Mouse (Mus musculus): Measurements from ENCODE around the gene Tnrc6c. TPM values are rescaled to one million over a fixed set of nuclear protein-coding genes. Genes with fewer than 3 reads are reported as not detected.

Gene Tnrc6c
- polyA plus RNA-seq, 1 experiment from 2014 or later = 32.5 TPM

GRCm38 (mm10) chr11:117768725-117769682, 114.9 kb downstream of the Tnrc6c start:
- no peak overlapping the region for H3K4me2 ChIP-seq (ENCODE audit: low read depth, low read length)
- no peak overlapping the region for H3K9ac ChIP-seq (replicated peaks; ENCODE audit: low read depth, low read length)
- H3K4me3 ChIP-seq (ENCODE audit: low read depth, low read length) = no peak overlapping the region
- H3K9me3 ChIP-seq (ENCODE audit: control insufficient read depth, low read length) = no peaks in the 10 kb centered on the region
- H3K4me1 ChIP-seq (ENCODE audit: control insufficient read depth, insufficient read depth, low read length) = 0 out of 2 replicates have a peak, but pooled peaks cover 3% of the 10 kb centered on the region
- H3K27ac ChIP-seq (ENCODE audit: low read depth, low read length) = 0 out of 2 replicates have a peak overlapping the region, but pooled peaks have one; percentile 28
- no peaks in the 10 kb centered on the region for H3K27me3 ChIP-seq (ENCODE audit: control insufficient read depth, insufficient read depth, low read length)
- ATAC-seq (ENCODE audit: low read depth) = no peak
- H3K36me3 ChIP-seq (ENCODE audit: control insufficient read depth, insufficient read depth, low read length) = peaks cover 10% of the 10 kb centered on the region; the same call in 1 of the 2 replicates
- 65% methylated on average over 20 of the region's 20 CpGs for WGBS

DNA sequence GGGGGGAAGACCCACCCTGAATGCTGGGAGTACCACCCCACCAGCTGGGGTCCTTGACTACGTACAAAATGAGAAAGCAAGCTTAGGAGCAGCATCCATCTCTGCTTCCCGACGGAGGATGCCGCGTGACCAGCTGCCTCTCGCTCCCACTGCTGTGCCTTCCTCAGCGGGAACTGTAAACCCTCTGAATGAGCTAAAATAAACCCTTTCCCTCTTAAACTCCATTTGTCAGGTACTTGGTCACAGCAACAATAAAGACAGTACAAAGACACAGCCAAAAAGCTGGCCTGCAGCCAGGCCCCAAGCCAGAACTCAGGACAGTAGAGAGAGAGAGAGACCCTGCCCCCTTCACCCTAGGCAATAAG, 115.6 kb downstream of the Tnrc6c start:
- Histone ChIP-seq H3K36me3 (ENCODE audit: control insufficient read depth, insufficient read depth, low read length) (peaks cover 5% of the 10 kb centered on the region; the same call in 1 of the 2 replicates), H3K4me1 (ENCODE audit: control insufficient read depth, insufficient read depth, low read length) (0 out of 2 replicates have a peak, but pooled peaks cover 3% of the 10 kb centered on the region), H3K27ac (ENCODE audit: low read depth, low read length) (0 out of 2 replicates have a peak overlapping the region, but pooled peaks have one; percentile 29), H3K9me3 (ENCODE audit: control insufficient read depth, low read length) (no peaks in the 10 kb centered on the region), H3K27me3 (ENCODE audit: control insufficient read depth, insufficient read depth, low read length) (no peaks in the 10 kb centered on the region), H3K9ac (replicated peaks; ENCODE audit: low read depth, low read length) (no peak overlapping the region), H3K4me2 (ENCODE audit: low read depth, low read length) (no peak overlapping the region), H3K4me3 (ENCODE audit: low read depth, low read length) (no peak overlapping the region)
- peak; percentile 22; the same call in 1 of the 2 replicates for ATAC-seq (ENCODE audit: low read depth)
- WGBS = 42% methylated on average over 7 of the region's 7 CpGs

- Histone ChIP-seq H3K9me3 (ENCODE audit: control insufficient read depth, low read length) (no peaks in the 10 kb centered on the region), H3K4me2 (ENCODE audit: low read depth, low read length) (no peak overlapping the region), H3K9ac (replicated peaks; ENCODE audit: low read depth, low read length) (no peak overlapping the region), H3K36me3 (ENCODE audit: control insufficient read depth, insufficient read depth, low read length) (no peaks in the 10 kb centered on the region), H3K4me3 (ENCODE audit: low read depth, low read length) (no peak overlapping the region), H3K27me3 (ENCODE audit: control insufficient read depth, insufficient read depth, low read length) (no peaks in the 10 kb centered on the region), H3K27ac (ENCODE audit: low read depth, low read length) (no peak overlapping the region), H3K4me1 (ENCODE audit: control insufficient read depth, insufficient read depth, low read length) (0 out of 2 replicates have a peak, but pooled peaks cover 3% of the 10 kb centered on the region)
- 63% methylated on average over 10 of the region's 10 CpGs for WGBS
- ATAC-seq (ENCODE audit: low read depth) = peak; percentile 73; the same call in 1 of the 2 replicates
These were observed 116.3 kb downstream of the Tnrc6c start for GRCm38 (mm10) chr11:117770407-117770806.

DNA sequence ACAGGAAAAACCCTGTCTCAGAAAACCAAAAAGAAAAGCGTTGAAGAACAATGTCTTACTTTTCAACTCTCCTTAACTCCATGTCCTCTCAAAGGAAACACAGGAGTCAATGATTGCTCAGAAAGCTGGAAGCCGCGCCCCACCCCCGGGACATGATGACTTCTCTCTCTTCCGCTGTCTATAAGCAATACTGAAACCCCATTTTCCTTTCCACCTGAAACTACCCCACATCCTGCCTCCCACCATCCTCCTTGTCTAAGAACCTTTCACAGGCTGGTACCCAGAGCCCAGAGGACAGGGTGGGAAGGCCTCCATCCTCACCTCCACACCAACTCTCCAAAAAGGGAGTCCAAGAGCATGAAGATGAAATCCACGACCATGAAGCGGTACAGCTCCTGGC, 118.3 kb downstream of the Tnrc6c start:
- ATAC-seq (ENCODE audit: low read depth) = no peak
- WGBS = 94% methylated on average over 7 of the region's 7 CpGs
- H3K27ac ChIP-seq (ENCODE audit: low read depth, low read length) = no peak overlapping the region

GRCm38 (mm10) chr11:117774925-117775324, 120.8 kb downstream of the Tnrc6c start:
- Histone ChIP-seq H3K4me3 (ENCODE audit: low read depth, low read length) (no peak overlapping the region), H3K4me2 (ENCODE audit: low read depth, low read length) (no peak overlapping the region), H3K4me1 (ENCODE audit: control insufficient read depth, insufficient read depth, low read length) (peaks cover 6% of the 10 kb centered on the region; the same call in 1 of the 2 replicates), H3K27me3 (ENCODE audit: control insufficient read depth, insufficient read depth, low read length) (no peaks in the 10 kb centered on the region; the same call in 1 of the 2 replicates), H3K9ac (replicated peaks; ENCODE audit: low read depth, low read length) (no peak overlapping the region), H3K27ac (ENCODE audit: low read depth, low read length) (no peak overlapping the region), H3K36me3 (ENCODE audit: control insufficient read depth, insufficient read depth, low read length) (no peaks in the 10 kb centered on the region), H3K9me3 (ENCODE audit: control insufficient read depth, low read length) (no peaks in the 10 kb centered on the region)
- 93% methylated on average over 10 of the region's 10 CpGs for WGBS
- no peak for ATAC-seq (ENCODE audit: low read depth)

More for the DNA sequence above, 118.3 kb downstream of the Tnrc6c start:
- no peaks in the 10 kb centered on the region for H3K36me3 ChIP-seq (ENCODE audit: control insufficient read depth, insufficient read depth, low read length)
- no peak overlapping the region for H3K4me3 ChIP-seq (ENCODE audit: low read depth, low read length)
- H3K4me2 ChIP-seq (ENCODE audit: low read depth, low read length) = no peak overlapping the region
- H3K4me1 ChIP-seq (ENCODE audit: control insufficient read depth, insufficient read depth, low read length) = 0 out of 2 replicates have a peak, but pooled peaks cover 3% of the 10 kb centered on the region
- no peaks in the 10 kb centered on the region for H3K9me3 ChIP-seq (ENCODE audit: control insufficient read depth, low read length)
- H3K9ac ChIP-seq (replicated peaks; ENCODE audit: low read depth, low read length) = no peak overlapping the region
- H3K27me3 ChIP-seq (ENCODE audit: control insufficient read depth, insufficient read depth, low read length) = no peaks in the 10 kb centered on the region

- Histone ChIP-seq H3K9ac (replicated peaks; ENCODE audit: low read depth, low read length) (no peak overlapping the region), H3K4me3 (ENCODE audit: low read depth, low read length) (no peak overlapping the region), H3K4me2 (ENCODE audit: low read depth, low read length) (no peak overlapping the region), H3K27me3 (ENCODE audit: control insufficient read depth, insufficient read depth, low read length) (no peaks in the 10 kb centered on the region; the same call in 1 of the 2 replicates), H3K4me1 (ENCODE audit: control insufficient read depth, insufficient read depth, low read length) (peaks cover 12% of the 10 kb centered on the region), H3K27ac (ENCODE audit: low read depth, low read length) (no peak overlapping the region), H3K9me3 (ENCODE audit: control insufficient read depth, low read length) (no peaks in the 10 kb centered on the region), H3K36me3 (ENCODE audit: control insufficient read depth, insufficient read depth, low read length) (no peaks in the 10 kb centered on the region)
- WGBS = 93% methylated on average over 13 of the region's 13 CpGs
- no peak for ATAC-seq (ENCODE audit: low read depth)
These were observed 121.5 kb downstream of the Tnrc6c start for GRCm38 (mm10) chr11:117775540-117775939.

- ATAC-seq (ENCODE audit: low read depth) = no peak
- 80% methylated on average over 14 of the region's 14 CpGs for WGBS
These were observed 122.2 kb downstream of the Tnrc6c start for GRCm38 (mm10) chr11:117776085-117776792.

DNA sequence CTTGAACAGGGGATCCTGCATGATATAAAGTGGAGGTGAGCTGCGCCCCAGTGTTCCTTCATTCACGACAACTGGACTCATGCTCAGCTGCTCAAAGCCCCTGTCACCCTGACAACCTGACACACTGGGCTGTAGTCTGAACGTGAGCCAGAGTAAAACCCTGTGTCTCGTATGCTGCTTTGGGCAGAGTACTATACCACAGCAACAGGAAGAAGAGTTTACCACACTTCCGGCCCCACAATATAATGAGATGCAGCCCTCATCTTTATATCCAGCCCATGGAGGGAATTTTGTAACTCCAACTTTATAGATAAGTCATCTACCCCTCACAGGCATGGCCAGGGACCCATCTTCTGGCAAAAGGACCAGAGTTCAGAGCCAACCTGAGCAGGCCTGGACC, 123.0 kb downstream of the Tnrc6c start:
- Histone ChIP-seq H3K27me3 (ENCODE audit: control insufficient read depth, insufficient read depth, low read length) (no peaks in the 10 kb centered on the region; the same call in 1 of the 2 replicates), H3K4me1 (ENCODE audit: control insufficient read depth, insufficient read depth, low read length) (peaks cover 18% of the 10 kb centered on the region), H3K9me3 (ENCODE audit: control insufficient read depth, low read length) (no peaks in the 10 kb centered on the region), H3K4me3 (ENCODE audit: low read depth, low read length) (no peak overlapping the region), H3K27ac (ENCODE audit: low read depth, low read length) (no peak overlapping the region), H3K4me2 (ENCODE audit: low read depth, low read length) (no peak overlapping the region), H3K36me3 (ENCODE audit: control insufficient read depth, insufficient read depth, low read length) (no peaks in the 10 kb centered on the region), H3K9ac (replicated peaks; ENCODE audit: low read depth, low read length) (no peak overlapping the region)
- WGBS = 86% methylated on average over 5 of the region's 5 CpGs
- no peak for ATAC-seq (ENCODE audit: low read depth)

More at GRCm38 (mm10) chr11:117776085-117776792, 122.2 kb downstream of the Tnrc6c start:
- Histone ChIP-seq H3K4me1 (ENCODE audit: control insufficient read depth, insufficient read depth, low read length) (peaks cover 17% of the 10 kb centered on the region), H3K9me3 (ENCODE audit: control insufficient read depth, low read length) (no peaks in the 10 kb centered on the region), H3K36me3 (ENCODE audit: control insufficient read depth, insufficient read depth, low read length) (no peaks in the 10 kb centered on the region), H3K27ac (ENCODE audit: low read depth, low read length) (no peak overlapping the region), H3K27me3 (ENCODE audit: control insufficient read depth, insufficient read depth, low read length) (no peaks in the 10 kb centered on the region; the same call in 1 of the 2 replicates), H3K4me3 (ENCODE audit: low read depth, low read length) (no peak overlapping the region), H3K4me2 (ENCODE audit: low read depth, low read length) (no peak overlapping the region), H3K9ac (replicated peaks; ENCODE audit: low read depth, low read length) (no peak overlapping the region)
